Mouse (Mus musculus) kidney, adult 2 months (tissue): ENCODE results near the gene Rnf5.

Experiments
- CTCF ChIP-seq: fragments of 200-500 bp; conservative IDR thresholded peaks from 2 replicates; pipeline ENCODE4 v1.5.1; 2011; ENCODE audit warnings: low read depth, mild to moderate bottlenecking, control low read depth, low read length, moderate library complexity, mixed read lengths; ENCODE audit not compliant: insufficient read depth, insufficient read length
- POLR2A ChIP-seq: fragments of 200-500 bp; IDR thresholded peaks from one replicate; pipeline ENCODE4 v1.6.1; 2011; ENCODE audit warnings: low read depth, low read length, control low read depth

DNA sequence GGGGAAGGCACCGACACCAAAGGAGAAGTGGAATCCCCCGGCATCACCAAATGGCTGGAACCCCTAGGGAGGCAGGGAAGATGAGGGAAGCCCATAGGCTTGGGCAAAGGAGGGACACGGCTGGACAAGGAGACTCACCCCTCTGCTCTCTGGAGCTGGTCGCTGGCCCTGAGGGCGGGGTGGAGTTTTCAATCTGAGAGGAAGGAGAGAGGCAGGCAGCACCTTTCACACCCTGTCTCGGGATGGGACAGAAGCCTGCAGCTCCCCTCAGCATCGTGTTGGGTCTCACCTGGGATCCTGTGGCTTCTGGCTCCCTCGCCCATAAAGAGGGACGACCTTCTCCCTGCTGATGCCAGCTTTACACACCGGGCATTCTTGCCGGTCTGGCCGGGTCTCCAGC lies 1.7 kb downstream of the Rnf5 start:
- TF ChIP-seq CTCF (no peak), POLR2A (no peak)
